Mouse (Mus musculus) bone marrow macrophage, adult 2 months (primary cell): ENCODE data around the gene Tas2r143.

Experiments used
- CTCF ChIP-seq: IDR thresholded peaks from 2 replicates; pipeline ENCODE4 v1.5.1; 2012; ENCODE audit warnings: low read depth, mild to moderate bottlenecking, low read length, moderate library complexity
- POLR2A ChIP-seq: IDR thresholded peaks from 2 replicates; pipeline ENCODE4 v1.6.1; 2012; ENCODE audit warnings: mild to moderate bottlenecking, low read depth, low read length, borderline replicate concordance

- TF ChIP-seq CTCF (no peak), POLR2A (no peak)
Measured at GRCm38 (mm10) chr6:42372421-42372815, 27.6 kb upstream of the Tas2r143 start.
